Mouse (Mus musculus) midbrain, embryonic 13.5 days (tissue): ENCODE measurements at regions not wholly inside any gene's neighbourhood (a gene's known extent, or its start where the extent isn't known, plus 50 kb on each side); places are given as distances from the start of the nearest gene placed in this dataset.

ENCODE experiments used
- ATAC-seq: fragments of 200-750 bp; cut with Nextera tagmentation; 2 replicates; pipeline ENCODE4 v1.8.0; 2017; ENCODE audit warnings: mild to moderate bottlenecking, moderate TSS enrichment, moderate library complexity
- H3K27ac ChIP-seq: fragments of 300-500 bp; sonication (generic); 2 replicates; pipeline ENCODE4 v1.5.1; 2015; ENCODE audit warnings: inconsistent platforms, mild to moderate bottlenecking, moderate library complexity
- H3K27me3 ChIP-seq: fragments of 300-500 bp; sonication (generic); 2 replicates; pipeline ENCODE4 v1.6.1; 2015; ENCODE audit warnings: mild to moderate bottlenecking, inconsistent platforms
- H3K36me3 ChIP-seq: fragments of 300-500 bp; sonication (generic); 2 replicates; pipeline ENCODE4 v1.6.1; 2015; ENCODE audit warnings: mild to moderate bottlenecking, inconsistent platforms
- H3K4me1 ChIP-seq: fragments of 300-500 bp; sonication (generic); replicated peaks from 2 replicates; pipeline ENCODE4 v1.6.1; 2015; ENCODE audit warnings: inconsistent platforms
- H3K4me2 ChIP-seq: fragments of 300-500 bp; sonication (generic); replicated peaks from 2 replicates; pipeline ENCODE4 v1.6.1; 2015; ENCODE audit warnings: moderate library complexity, mild to moderate bottlenecking, inconsistent platforms
- H3K4me3 ChIP-seq: fragments of 300-500 bp; sonication (generic); replicated peaks from 2 replicates; pipeline ENCODE4 v1.5.1; 2015; ENCODE audit warnings: mild to moderate bottlenecking, inconsistent platforms
- H3K9ac ChIP-seq: fragments of 300-500 bp; sonication (generic); replicated peaks from 2 replicates; pipeline ENCODE4 v1.6.1; 2015; ENCODE audit warnings: mild to moderate bottlenecking, inconsistent platforms
- H3K9me3 ChIP-seq: fragments of 300-500 bp; sonication (generic); 2 replicates; pipeline ENCODE4 v1.6.1; 2016; ENCODE audit warnings: mild to moderate bottlenecking, inconsistent platforms
- WGBS: fragments of 180-500 bp; shearing (Covaris S2); methylation state at CpG from one replicate; pipeline ENCODE4 v1.1.7; 2015; 5-methylcytosine and 5-hydroxymethylcytosine counted together

- H3K36me3 ChIP-seq: no peaks in the 10 kb centered on the region
- H3K4me2 ChIP-seq: no peak overlapping the region
- WGBS: 79% methylated on average over 2 of the region's 2 CpGs
- no peaks in the 10 kb centered on the region for H3K9me3 ChIP-seq
- H3K4me1 ChIP-seq: no peaks in the 10 kb centered on the region
- no peak overlapping the region for H3K4me3 ChIP-seq
- no peak overlapping the region for H3K27ac ChIP-seq
- no peaks in the 10 kb centered on the region for H3K27me3 ChIP-seq
- H3K9ac ChIP-seq: no peak overlapping the region
- ATAC-seq: no peak
Observed at GRCm38 (mm10) chr16:66023397-66023796, 208.3 kb downstream of the Vgll3 start.
